Mouse (Mus musculus): ENCODE measurements at regions not wholly inside any gene's neighbourhood (a gene's known extent, or its start where the extent isn't known, plus 50 kb on each side); places are given as distances from the start of the nearest gene placed in this dataset.

DNA sequence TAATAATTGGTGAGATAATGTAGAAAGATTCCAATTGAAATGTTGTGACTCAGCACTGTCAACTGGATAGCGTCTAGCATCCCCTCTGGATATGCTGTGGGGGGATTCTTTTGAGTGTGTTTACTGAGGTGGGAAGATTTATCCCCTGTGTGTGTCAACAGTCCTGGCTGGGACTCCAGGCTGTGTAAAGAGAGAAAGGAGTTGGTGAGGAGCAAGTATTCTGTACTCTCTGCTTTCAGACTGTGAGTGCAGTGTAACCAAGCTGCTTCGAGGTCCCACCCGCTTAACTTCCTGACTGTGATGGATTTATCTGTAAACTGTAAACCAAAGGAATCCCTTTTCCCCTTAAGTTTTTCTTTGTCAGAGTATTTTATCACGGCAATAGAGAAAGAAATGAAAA is 175.7 kb upstream of the Gimd1 start:
- TF ChIP-seq CTCF (IDR thresholded peaks at IDR 0.05; ENCODE audit: low read depth, low read length) (no peak), POLR2A (IDR thresholded peaks at IDR 0.05; ENCODE audit: insufficient read depth, low read length) (no peak), EP300 (IDR thresholded peaks at IDR 0.05; ENCODE audit: insufficient read depth, low read depth, low read length) (no peak)

Data from ES-Bruce4 (cell line).